Mouse (Mus musculus) forebrain, embryonic 15.5 days (tissue): Measurements from ENCODE around the gene Tmem179. TPM values are rescaled to one million over a fixed set of nuclear protein-coding genes. Genes with fewer than 3 reads are reported as not detected.

Experiments
- ATAC-seq: fragments of 200-750 bp; cut with Nextera tagmentation; replicated peaks from 2 replicates; pipeline ENCODE4 v1.8.0; 2017; ENCODE audit warnings: mild to moderate bottlenecking, moderate TSS enrichment, moderate library complexity
- H3K27ac ChIP-seq: fragments of 300-500 bp; sonication (generic); replicated peaks from 2 replicates; pipeline ENCODE4 v1.5.1; 2015; ENCODE audit warnings: mild to moderate bottlenecking, inconsistent platforms
- H3K27me3 ChIP-seq: fragments of 300-500 bp; sonication (generic); 2 replicates; pipeline ENCODE4 v1.6.1; 2015; ENCODE audit warnings: inconsistent platforms
- H3K36me3 ChIP-seq: fragments of 300-500 bp; sonication (generic); 2 replicates; pipeline ENCODE4 v1.6.1; 2015; ENCODE audit warnings: mild to moderate bottlenecking, inconsistent platforms
- H3K4me1 ChIP-seq: fragments of 300-500 bp; sonication (generic); 2 replicates; pipeline ENCODE4 v1.6.1; 2015; ENCODE audit warnings: inconsistent platforms
- H3K4me2 ChIP-seq: fragments of 300-500 bp; sonication (generic); replicated peaks from 2 replicates; pipeline ENCODE4 v1.6.1; 2015; ENCODE audit warnings: mild to moderate bottlenecking, inconsistent platforms
- H3K4me3 ChIP-seq: fragments of 300-500 bp; sonication (generic); 2 replicates; pipeline ENCODE4 v1.5.1; 2015; ENCODE audit warnings: mild to moderate bottlenecking, inconsistent platforms
- H3K9ac ChIP-seq: fragments of 300-500 bp; sonication (generic); replicated peaks from 2 replicates; pipeline ENCODE4 v1.6.1; 2015; ENCODE audit warnings: mild to moderate bottlenecking, inconsistent platforms
- H3K9me3 ChIP-seq: fragments of 300-500 bp; sonication (generic); 2 replicates; pipeline ENCODE4 v1.6.1; 2016; ENCODE audit warnings: inconsistent platforms
- WGBS: fragments of 180-500 bp; shearing (Covaris S2); methylation state at CpG from one replicate; pipeline ENCODE4 v1.1.7; 2015; ENCODE audit warnings: mixed read lengths; 5-methylcytosine and 5-hydroxymethylcytosine counted together
- polyA plus RNA-seq: library from polyadenylated mRNA; unstranded; fragments of >200 nt; fragmentation: Nextera tagmentation; extraction: Ambion mirVana; gene quantifications from 2 replicates; pipeline ENCODE4 v1.2.1, GENCODE M21; 2015

Tmem179 gene
- polyA plus RNA-seq, 1 experiment from 2014 or later = 51.6 TPM

DNA sequence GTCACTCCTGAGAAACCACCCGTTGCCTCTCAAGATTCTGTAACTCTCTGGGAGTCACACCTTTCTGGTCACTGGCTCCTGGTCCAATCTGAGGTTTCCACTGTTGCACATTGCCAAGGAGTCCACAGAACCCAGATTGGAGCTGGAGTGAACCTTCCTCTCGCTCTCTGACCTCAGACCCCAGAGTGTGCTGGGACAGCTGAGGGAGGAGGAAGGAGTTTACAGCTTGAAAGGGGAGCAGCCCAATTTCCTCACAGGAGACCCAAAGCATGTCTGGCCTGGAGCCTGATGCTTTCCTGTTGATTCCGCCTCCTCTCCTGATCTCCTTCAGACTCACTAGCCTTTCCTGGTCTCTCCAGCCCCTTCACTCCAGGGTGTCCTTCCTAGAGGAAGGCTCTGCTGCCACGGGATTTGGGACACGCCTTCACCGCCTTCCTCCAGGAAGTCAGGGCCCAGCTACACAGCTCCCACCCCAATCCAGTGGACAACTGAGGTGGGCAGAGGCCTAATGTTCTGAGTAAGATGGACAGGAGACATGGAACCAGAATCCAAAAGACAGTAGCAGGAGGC is 60.3 kb downstream of the Tmem179 start:
- H3K4me3 ChIP-seq = no peak overlapping the region
- WGBS = 87% methylated on average over 6 of the region's 6 CpGs
- H3K9me3 ChIP-seq = no peaks in the 10 kb centered on the region

DNA sequence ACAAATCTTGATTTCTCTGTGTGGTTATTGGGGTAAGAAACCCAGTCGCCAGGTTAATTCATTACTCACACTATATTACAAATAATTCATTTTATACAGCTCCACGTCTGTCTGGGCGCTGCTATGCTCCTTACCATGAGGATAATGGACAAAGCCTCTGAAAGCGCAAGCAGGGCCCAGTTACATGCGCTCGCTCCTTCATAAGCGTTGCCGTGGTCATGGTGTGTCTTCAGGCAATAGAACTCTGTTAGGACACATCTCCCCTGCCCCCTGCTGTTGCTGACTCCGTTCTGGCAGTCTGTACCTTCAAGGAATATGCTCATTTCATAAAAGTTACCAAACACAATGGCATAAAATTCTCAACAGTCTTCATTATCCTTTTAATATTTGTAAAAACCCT is 64.7 kb downstream of the Tmem179 start:
- Histone ChIP-seq H3K4me1 (peaks cover 42% of the 10 kb centered on the region), H3K36me3 (no peaks in the 10 kb centered on the region), H3K9ac (no peak overlapping the region), H3K4me3 (no peak overlapping the region), H3K27ac (no peak overlapping the region), H3K9me3 (no peaks in the 10 kb centered on the region), H3K27me3 (no peaks in the 10 kb centered on the region), H3K4me2 (no peak overlapping the region)
- 88% methylated on average over 9 of the region's 9 CpGs for WGBS
- ATAC-seq = no peak

More for the DNA sequence above, 60.3 kb downstream of the Tmem179 start:
- Histone ChIP-seq H3K27me3 (no peaks in the 10 kb centered on the region), H3K36me3 (no peaks in the 10 kb centered on the region), H3K4me1 (peaks cover 36% of the 10 kb centered on the region), H3K4me2 (no peak overlapping the region), H3K9ac (no peak overlapping the region), H3K27ac (no peak overlapping the region)
- ATAC-seq = no peak

DNA sequence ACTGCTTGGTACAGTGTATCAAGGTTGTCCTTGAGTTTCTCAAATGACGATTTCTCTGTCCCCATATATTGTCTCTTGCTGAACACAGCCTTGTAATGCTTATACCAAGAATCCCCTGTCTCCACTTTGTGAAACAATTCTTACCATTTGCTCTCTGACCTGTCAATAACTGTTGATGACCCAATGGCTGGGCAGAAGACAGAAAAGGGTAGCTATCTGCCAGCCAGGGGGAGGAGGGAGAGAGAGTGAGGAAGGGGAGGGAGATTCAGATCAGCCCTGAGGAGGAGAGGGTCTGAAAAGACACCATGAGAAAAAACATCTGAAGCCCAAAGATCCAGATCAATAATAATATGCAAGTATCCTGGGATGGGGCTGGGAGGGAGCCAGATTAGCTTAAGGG is 65.2 kb downstream of the Tmem179 start:
- no peak overlapping the region for H3K27ac ChIP-seq
- 82% methylated on average over 1 of the region's 1 CpGs for WGBS

DNA sequence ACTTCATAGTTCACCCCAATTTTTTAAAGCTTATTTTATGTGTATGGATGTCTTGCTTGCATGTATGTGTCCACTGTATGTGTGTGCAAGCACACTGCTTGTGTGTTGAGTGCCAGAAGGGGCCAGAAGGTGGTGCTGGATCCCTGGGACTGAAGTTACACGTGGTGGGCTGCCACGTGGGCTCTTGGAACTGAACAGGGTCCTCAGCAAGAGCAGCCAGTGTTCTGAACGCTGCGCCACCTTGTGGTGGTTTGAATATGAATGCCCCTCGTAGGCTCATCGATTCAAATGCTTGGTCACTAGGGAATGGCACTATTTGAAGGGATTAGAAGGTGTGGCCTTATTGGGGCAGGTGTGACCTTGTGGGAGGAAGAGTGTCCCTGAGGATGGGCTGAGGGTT is 65.7 kb downstream of the Tmem179 start:
- Histone ChIP-seq H3K4me2 (no peak overlapping the region), H3K27ac (no peak overlapping the region), H3K27me3 (no peaks in the 10 kb centered on the region), H3K4me3 (no peak overlapping the region), H3K9ac (no peak overlapping the region), H3K36me3 (no peaks in the 10 kb centered on the region), H3K9me3 (no peaks in the 10 kb centered on the region; the same call in 1 of the 2 replicates), H3K4me1 (peaks cover 37% of the 10 kb centered on the region)
- 27% methylated on average over 6 of the region's 6 CpGs for WGBS
- ATAC-seq = 0 out of 2 replicates have a peak, but pooled peaks have one; percentile 26

More for the DNA sequence above, 65.2 kb downstream of the Tmem179 start:
- no peak overlapping the region for H3K9ac ChIP-seq
- ATAC-seq = no peak
- H3K27me3 ChIP-seq = no peaks in the 10 kb centered on the region
- H3K4me3 ChIP-seq = no peak overlapping the region
- H3K9me3 ChIP-seq = no peaks in the 10 kb centered on the region; the same call in 1 of the 2 replicates
- H3K36me3 ChIP-seq = no peaks in the 10 kb centered on the region
- H3K4me1 ChIP-seq = peaks cover 42% of the 10 kb centered on the region
- H3K4me2 ChIP-seq = no peak overlapping the region

Other genes starting within 250 kb of the Tmem179 start
- 0.14 and 0.22 TPM in 2 replicates for gene A530016L24Rik, start 27.3 kb downstream of the Tmem179 start, polyA plus RNA-seq
- 3.0 and 3.9 TPM in 2 replicates for gene Inf2, start 72.0 kb upstream of the Tmem179 start, polyA plus RNA-seq
- gene Adssl1, start 103.3 kb upstream of the Tmem179 start, polyA plus RNA-seq = 2.0 and 2.2 TPM in 2 replicates
- gene Siva1, start 127.9 kb upstream of the Tmem179 start, polyA plus RNA-seq = 77.2 and 91.2 TPM in 2 replicates
- gene Akt1, start 158.1 kb upstream of the Tmem179 start, polyA plus RNA-seq = 79.1 and 147 TPM in 2 replicates
- 0.98 TPM in 2 replicates for gene Zbtb42, start 162.1 kb upstream of the Tmem179 start, polyA plus RNA-seq
- 24.0 and 27.0 TPM in 2 replicates for gene Cep170b, start 203.7 kb upstream of the Tmem179 start, polyA plus RNA-seq
- 5.3 and 6.2 TPM in 2 replicates for gene Pld4, start 243.9 kb upstream of the Tmem179 start, polyA plus RNA-seq